Mouse (Mus musculus) lung, postnatal 0 days (tissue): Measurements from ENCODE around the gene Rbm20.

Experiments used
- CTCF ChIP-seq: IDR thresholded peaks from 2 replicates; pipeline ENCODE4 v1.5.1; 2016; ENCODE audit warnings: antibody characterized with exemption, mild to moderate bottlenecking
- EP300 ChIP-seq: IDR thresholded peaks from 2 replicates; pipeline ENCODE4 v1.6.1; 2016; ENCODE audit warnings: antibody characterized with exemption, mild to moderate bottlenecking, control low read depth

GRCm38 (mm10) chr19:53666708-53667107 lies 10.4 kb upstream of the Rbm20 start:
- no peak for TF ChIP-seq EP300
- TF ChIP-seq CTCF: no peak
